Mouse (Mus musculus) left cerebral cortex, postnatal 4 days (tissue): ENCODE measurements around the gene Dysf. TPM values are rescaled to one million over a fixed set of nuclear protein-coding genes. Genes with fewer than 3 reads are reported as not detected.
A peak's percentile ranks its signal among the peaks of the same experiment; 100 is the strongest.

Source experiments
- DNase-seq: peaks from one replicate; pipeline ENCODE4 v3.0.0-alpha.2; 2022
- intact Hi-C: fragments of 180-260 bp; cut with DNase I; formaldehyde crosslinking; loops from one replicate; pipeline ENCODE4 v1.15.1; 2025
- total RNA-seq, 2 experiments: library from RNA; stranded (reverse); gene quantifications; 2 replicates each; pipeline ENCODE4 v1.2.3; 2021

Gene Dysf
- total RNA-seq, 2 experiments from 2014 or later, result 5.4 TPM

- intact Hi-C loops, result no loop called here
- DNase-seq, result no peak
Measured at GRCm38 (mm10) chr6:84048856-84049255, 40.5 kb downstream of the Dysf start.

GRCm38 (mm10) chr6:84050238-84050637 is 41.8 kb downstream of the Dysf start:
- intact Hi-C loops, result no loop called here
- no peak for DNase-seq

- intact Hi-C loops, result no loop called here
- DNase-seq, result no peak
Measured at GRCm38 (mm10) chr6:84051032-84051431, 42.6 kb downstream of the Dysf start.

GRCm38 (mm10) chr6:84053874-84054530 is 45.6 kb downstream of the Dysf start:
- no peak for DNase-seq
- intact Hi-C loops, result no loop called here

- no peak for DNase-seq
- intact Hi-C loops, result no loop called here
Measured at GRCm38 (mm10) chr6:84055619-84056018, 47.2 kb downstream of the Dysf start.

- intact Hi-C loops, result no loop called here
Measured at GRCm38 (mm10) chr6:84057216-84057615, 48.8 kb downstream of the Dysf start.

GRCm38 (mm10) chr6:84058671-84059141 is 50.3 kb downstream of the Dysf start:
- no peak for DNase-seq
- intact Hi-C loops, result no loop called here

More at GRCm38 (mm10) chr6:84057216-84057615, 48.8 kb downstream of the Dysf start:
- no peak for DNase-seq

GRCm38 (mm10) chr6:84059771-84060414 is 51.5 kb downstream of the Dysf start:
- intact Hi-C loops, result loop anchor here (5.0 kb wide), 1 partner anchor 43 kb away; no protein-coding TSS in a partner anchor
- no peak for DNase-seq

GRCm38 (mm10) chr6:84061328-84061727 is 52.9 kb downstream of the Dysf start:
- intact Hi-C loops, result loop anchor here (5.0 kb wide), 1 partner anchor 44 kb away; no protein-coding TSS in a partner anchor
- DNase-seq, result peak; percentile 71

GRCm38 (mm10) chr6:84062541-84062940 is 54.2 kb downstream of the Dysf start:
- no peak for DNase-seq

GRCm38 (mm10) chr6:84068236-84068635 is 59.8 kb downstream of the Dysf start:
- intact Hi-C loops, result loop anchor here (2.0 kb wide), 1 partner anchor 193 kb away; no protein-coding TSS in a partner anchor
- DNase-seq, result no peak

More at GRCm38 (mm10) chr6:84062541-84062940, 54.2 kb downstream of the Dysf start:
- intact Hi-C loops, result loop anchor here (5.0 kb wide), 1 partner anchor 45 kb away; no protein-coding TSS in a partner anchor

- intact Hi-C loops, result no loop called here
- no peak for DNase-seq
Measured at GRCm38 (mm10) chr6:84070251-84070650, 61.9 kb downstream of the Dysf start.

- no peak for DNase-seq
- intact Hi-C loops, result no loop called here
Measured at GRCm38 (mm10) chr6:84072574-84072973, 64.2 kb downstream of the Dysf start.

- DNase-seq, result no peak
- intact Hi-C loops, result no loop called here
Measured at GRCm38 (mm10) chr6:84078172-84078571, 69.8 kb downstream of the Dysf start.

- intact Hi-C loops, result no loop called here
- DNase-seq, result no peak
Measured at GRCm38 (mm10) chr6:84080631-84081030, 72.2 kb downstream of the Dysf start.

- intact Hi-C loops, result no loop called here
Measured at GRCm38 (mm10) chr6:84084757-84085156, 76.4 kb downstream of the Dysf start.

GRCm38 (mm10) chr6:84093473-84093872 is 85.1 kb downstream of the Dysf start:
- intact Hi-C loops, result loop anchor here (5.0 to 10.0 kb wide), 3 partner anchors 221 to 1039 kb away; no protein-coding TSS in a partner anchor

More at GRCm38 (mm10) chr6:84084757-84085156, 76.4 kb downstream of the Dysf start:
- DNase-seq, result no peak

GRCm38 (mm10) chr6:84094536-84094935 is 86.1 kb downstream of the Dysf start:
- intact Hi-C loops, result loop anchor here (5.0 to 10.0 kb wide), 3 partner anchors 220 to 1038 kb away; no protein-coding TSS in a partner anchor
- no peak for DNase-seq

More at GRCm38 (mm10) chr6:84093473-84093872, 85.1 kb downstream of the Dysf start:
- DNase-seq, result peak; percentile 59

GRCm38 (mm10) chr6:84094998-84095397 is 86.6 kb downstream of the Dysf start:
- intact Hi-C loops, result loop anchor here (5.0 to 10.0 kb wide), 4 partner anchors 220 to 1037 kb away; no protein-coding TSS in a partner anchor
- peak; percentile 86 for DNase-seq

- intact Hi-C loops, result loop anchor here (5.0 to 10.0 kb wide), 3 partner anchors 219 to 919 kb away; no protein-coding TSS in a partner anchor
- peak; percentile 57 for DNase-seq
Measured at GRCm38 (mm10) chr6:84095882-84096281, 87.5 kb downstream of the Dysf start.

GRCm38 (mm10) chr6:84102002-84102401 is 93.6 kb downstream of the Dysf start:
- intact Hi-C loops, result loop anchor here (5.0 kb wide), 1 partner anchor 820 kb away; no protein-coding TSS in a partner anchor
- no peak for DNase-seq
